Mouse (Mus musculus) E14TG2a.4 (cell line): Measurements from ENCODE around the gene Syt3.

Experiments used
- CTCF ChIP-seq: conservative IDR thresholded peaks from 2 replicates; pipeline ENCODE4 v1.5.1; 2014; ENCODE audit warnings: low read length
- NANOG ChIP-seq: IDR thresholded peaks from 2 replicates; pipeline ENCODE4 v1.6.1; 2014; ENCODE audit warnings: borderline replicate concordance, low read length, mixed read lengths
- POU5F1 ChIP-seq: IDR thresholded peaks from 2 replicates; pipeline ENCODE4 v1.6.1; 2014; ENCODE audit warnings: low read length, borderline replicate concordance

GRCm38 (mm10) chr7:44445528-44445923, 61.6 kb downstream of the Syt3 start:
- TF ChIP-seq CTCF (no peak), NANOG (no peak), POU5F1 (no peak)
